Mouse (Mus musculus) macrophage (primary cell): ENCODE measurements around the gene Igfbp5. TPM values are rescaled to one million over a fixed set of nuclear protein-coding genes. Genes with fewer than 3 reads are reported as not detected.

ENCODE experiments used
- H3K27ac ChIP-seq: fragments of 350-480 bp; formaldehyde crosslinking; 2 replicates; pipeline ENCODE4 v1.9.0; 2021
- H3K36me3 ChIP-seq: fragments of 350-480 bp; formaldehyde crosslinking; 2 replicates; pipeline ENCODE4 v1.9.0; 2021; ENCODE audit errors: inconsistent target
- H3K4me3 ChIP-seq: fragments of 350-480 bp; formaldehyde crosslinking; 2 replicates; pipeline ENCODE4 v1.9.0; 2021; ENCODE audit errors: inconsistent target
- H3K79me2 ChIP-seq: fragments of 350-480 bp; formaldehyde crosslinking; 2 replicates; pipeline ENCODE4 v1.9.0; 2021; ENCODE audit errors: inconsistent target
- WGBS: methylation state at CpG from one replicate; pipeline ENCODE4 v1.1.7; 2026; ENCODE audit warnings: inconsistent platforms; ENCODE audit not compliant: missing documents; 5-methylcytosine and 5-hydroxymethylcytosine counted together
- polyA plus RNA-seq: library from polyadenylated mRNA; stranded (reverse); fragments of 250-400 nt; gene quantifications from 3 replicates; pipeline ENCODE4 v1.2.4, GENCODE M21; 2018; ENCODE audit warnings: inconsistent platforms

Gene Igfbp5
- polyA plus RNA-seq, 1 experiment from 2014 or later, result 0.03 TPM

DNA sequence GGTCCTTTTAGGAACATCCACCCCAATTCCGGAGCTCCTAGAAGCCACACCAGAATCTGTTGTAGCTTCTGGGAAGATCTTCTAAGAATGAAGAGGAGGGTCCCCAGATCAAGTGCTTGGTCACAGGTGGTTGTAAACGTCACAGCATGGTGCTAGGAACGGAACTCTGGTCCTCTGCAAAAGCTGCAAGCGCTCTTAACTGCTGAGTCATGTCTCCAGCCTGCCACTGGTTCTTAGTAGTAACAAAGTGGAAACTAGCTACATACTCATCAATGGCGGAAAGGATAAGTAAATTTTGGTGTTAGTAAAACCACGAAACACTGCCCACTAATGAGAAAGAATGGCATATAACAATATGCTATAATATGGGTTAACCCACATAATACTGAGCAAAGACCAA lies 54.7 kb downstream of the Igfbp5 start:
- no peaks in the 10 kb centered on the region for H3K36me3 ChIP-seq
- 79% methylated on average over 6 of the region's 6 CpGs for WGBS
- H3K4me3 ChIP-seq, result no peak overlapping the region
- H3K27ac ChIP-seq, result no peak overlapping the region
- H3K79me2 ChIP-seq, result no peaks in the 10 kb centered on the region

DNA sequence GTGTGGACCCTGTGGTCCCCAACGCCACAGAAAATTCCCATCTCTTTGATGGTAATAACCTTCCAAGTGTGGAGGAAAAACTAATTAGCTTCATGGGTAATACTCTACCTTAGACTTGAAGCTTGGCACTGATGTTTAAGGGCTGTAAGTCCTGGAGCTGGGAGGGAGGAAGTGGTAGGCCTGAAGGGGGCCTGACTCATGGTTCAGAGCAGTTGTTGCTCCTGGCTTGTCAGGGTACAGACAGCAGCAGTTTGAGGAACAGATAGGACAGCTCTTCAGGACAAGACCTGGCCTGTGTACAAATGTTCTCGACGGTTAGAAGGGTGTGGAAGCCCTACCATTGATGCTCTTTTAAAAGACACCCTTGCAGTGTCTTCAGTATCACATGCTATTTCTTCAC lies 59.1 kb downstream of the Igfbp5 start:
- H3K36me3 ChIP-seq, result no peaks in the 10 kb centered on the region
- H3K27ac ChIP-seq, result no peak overlapping the region
- 56% methylated on average over 3 of the region's 3 CpGs for WGBS
- H3K79me2 ChIP-seq, result no peaks in the 10 kb centered on the region
- H3K4me3 ChIP-seq, result no peak overlapping the region

DNA sequence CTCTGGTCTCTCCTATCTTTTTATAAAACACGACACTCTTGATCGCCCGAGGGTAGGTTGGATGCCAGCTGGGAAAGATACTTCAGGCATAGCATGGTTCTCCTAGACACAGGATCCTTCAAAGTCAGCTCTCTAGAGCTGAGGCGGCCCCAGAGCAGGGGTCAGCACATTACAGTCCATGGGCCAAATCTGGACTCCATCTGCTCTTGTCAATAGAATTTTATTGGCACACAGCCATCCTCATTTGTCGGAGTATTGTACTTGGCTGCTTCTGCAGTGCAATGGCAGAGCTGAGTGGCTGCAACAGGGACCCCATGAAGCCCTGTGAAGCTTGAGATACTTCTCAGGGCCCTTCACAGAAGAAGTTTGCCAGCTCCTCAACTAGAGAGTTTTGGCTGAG lies 59.5 kb downstream of the Igfbp5 start:
- H3K36me3 ChIP-seq, result no peaks in the 10 kb centered on the region
- H3K4me3 ChIP-seq, result no peak overlapping the region
- no peaks in the 10 kb centered on the region for H3K79me2 ChIP-seq
- no peak overlapping the region for H3K27ac ChIP-seq
- WGBS, result 94% methylated on average over 5 of the region's 5 CpGs

DNA sequence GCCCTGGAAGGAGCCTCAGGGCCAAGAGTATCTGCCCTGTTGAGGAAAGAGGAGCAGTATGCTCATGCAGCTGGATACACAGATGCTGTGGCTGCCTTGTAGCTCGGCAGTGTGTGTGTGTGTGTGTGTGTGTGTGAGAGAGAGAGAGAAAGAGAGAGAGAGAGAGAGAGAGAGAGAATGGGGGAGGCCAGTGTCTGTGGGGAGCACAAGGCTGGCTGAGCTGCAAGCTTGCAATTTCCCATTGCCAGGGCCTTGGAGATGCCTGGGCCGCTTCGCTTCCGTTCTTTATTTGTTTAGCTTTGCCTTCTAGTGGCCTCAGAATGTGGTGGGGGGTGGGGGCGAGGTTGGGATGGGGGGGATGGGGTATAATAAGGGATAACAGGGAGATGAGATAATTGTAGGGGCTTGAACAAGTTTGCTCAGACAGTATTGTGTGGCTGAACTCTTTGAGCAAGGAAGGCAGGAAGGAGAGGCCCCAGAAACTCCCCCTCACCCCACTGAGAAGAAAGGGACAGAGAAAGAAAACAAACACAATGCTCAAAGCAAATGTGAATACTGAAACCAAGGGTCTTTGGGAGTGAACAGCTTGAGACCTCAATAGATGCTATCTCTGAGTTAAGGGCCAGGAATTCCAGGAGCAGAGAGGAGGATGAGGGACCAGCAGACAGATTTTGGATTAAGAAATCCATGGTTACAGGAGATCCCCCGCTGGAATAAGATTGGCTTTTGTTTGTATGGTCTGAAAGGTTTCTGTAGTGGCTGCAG lies 60.9 kb downstream of the Igfbp5 start:
- 63% methylated on average over 6 of the region's 6 CpGs for whole genome bisulfite sequencing
- no peak overlapping the region for H3K27ac ChIP-seq
- H3K36me3 ChIP-seq, result no peaks in the 10 kb centered on the region
- H3K4me3 ChIP-seq, result no peak overlapping the region
- no peaks in the 10 kb centered on the region for H3K79me2 ChIP-seq

DNA sequence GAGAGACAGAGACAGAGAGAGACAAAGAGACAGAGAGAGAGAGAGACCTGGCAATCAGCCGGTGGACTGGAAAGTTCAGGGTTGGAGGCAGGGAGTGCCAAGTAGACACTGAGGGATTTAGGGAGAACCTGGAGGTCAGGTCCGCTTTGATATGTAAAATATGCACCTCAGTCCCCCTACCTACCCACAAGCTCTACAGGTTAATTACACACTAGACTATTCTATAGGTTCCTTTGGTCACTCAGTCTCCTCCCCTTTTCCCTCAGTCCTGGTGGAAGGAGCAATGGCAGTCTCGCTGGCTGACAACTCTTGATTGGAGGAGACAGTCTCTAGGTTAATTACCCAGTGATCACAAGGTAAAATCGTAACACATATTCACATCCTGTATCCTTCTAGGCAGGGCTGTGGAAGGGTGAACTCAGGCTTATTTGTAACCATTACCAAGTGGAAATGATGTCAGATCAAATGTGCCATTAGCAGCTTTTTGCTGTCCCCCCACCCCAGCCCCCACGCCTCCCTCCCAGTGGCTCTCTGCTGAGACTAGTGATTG lies 61.5 kb downstream of the Igfbp5 start:
- Histone ChIP-seq H3K36me3 (no peaks in the 10 kb centered on the region), H3K4me3 (no peak overlapping the region), H3K79me2 (no peaks in the 10 kb centered on the region), H3K27ac (no peak overlapping the region)
- 74% methylated on average over 5 of the region's 5 CpGs for WGBS

DNA sequence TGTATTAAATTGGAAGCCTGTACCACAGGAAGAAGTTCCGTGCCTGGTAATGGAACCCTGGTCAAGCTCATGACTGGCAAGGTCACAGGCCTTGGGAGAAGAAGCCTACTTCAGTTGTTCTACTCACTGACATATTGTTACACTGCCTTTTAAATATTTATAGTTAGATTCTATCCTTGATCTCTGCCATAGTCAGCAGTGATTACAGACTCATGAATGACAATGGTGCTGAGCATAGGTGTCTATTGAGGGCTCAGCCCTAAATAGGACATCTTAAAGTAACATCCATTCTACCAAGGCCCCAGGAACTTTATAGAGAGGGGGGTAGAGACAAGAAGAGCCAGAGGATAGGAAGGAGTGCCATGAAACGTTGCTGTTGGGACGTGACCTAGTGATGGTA lies 63.6 kb downstream of the Igfbp5 start:
- WGBS, result 72% methylated on average over 3 of the region's 3 CpGs
- H3K4me3 ChIP-seq, result no peak overlapping the region
- no peaks in the 10 kb centered on the region for H3K36me3 ChIP-seq
- no peak overlapping the region for H3K27ac ChIP-seq
- H3K79me2 ChIP-seq, result no peaks in the 10 kb centered on the region

DNA sequence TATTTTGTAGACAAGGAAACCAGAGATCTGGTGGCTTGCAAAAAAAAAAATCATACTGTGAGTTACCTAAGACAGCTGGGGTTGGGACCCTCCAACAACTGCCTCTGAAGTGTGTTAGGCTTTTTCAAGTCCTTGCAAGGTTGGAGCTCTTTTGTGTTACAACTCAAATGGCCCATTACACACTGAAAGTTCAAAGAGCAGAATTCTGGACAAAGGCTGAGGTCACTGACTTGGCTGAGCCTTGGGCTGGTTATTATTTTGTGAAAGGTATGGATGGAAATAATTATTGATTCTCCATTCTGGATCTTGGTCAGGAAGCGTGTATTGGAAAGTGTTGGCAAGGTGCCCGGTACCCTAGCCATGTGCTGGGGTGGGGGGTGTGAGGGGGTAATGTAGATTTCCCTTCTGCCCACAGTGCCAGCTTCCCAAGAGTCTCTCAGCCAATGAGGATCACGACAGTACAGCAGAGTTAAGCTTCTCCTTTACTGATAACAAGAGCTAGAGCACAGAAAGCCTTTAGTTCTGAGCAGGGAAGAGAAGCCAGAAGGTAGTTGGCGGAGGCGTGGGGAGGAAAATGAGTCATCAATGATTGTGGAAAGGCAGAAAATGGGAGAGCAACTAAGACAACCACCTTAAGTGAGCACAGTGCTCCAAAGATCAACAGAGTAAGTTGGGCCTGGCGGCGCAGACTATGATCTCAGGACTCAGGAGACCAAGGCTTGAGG lies 64.6 kb downstream of the Igfbp5 start:
- no peaks in the 10 kb centered on the region for H3K36me3 ChIP-seq
- H3K4me3 ChIP-seq, result no peak overlapping the region
- no peaks in the 10 kb centered on the region for H3K79me2 ChIP-seq
- no peak overlapping the region for H3K27ac ChIP-seq
- WGBS, result 88% methylated on average over 7 of the region's 7 CpGs

DNA sequence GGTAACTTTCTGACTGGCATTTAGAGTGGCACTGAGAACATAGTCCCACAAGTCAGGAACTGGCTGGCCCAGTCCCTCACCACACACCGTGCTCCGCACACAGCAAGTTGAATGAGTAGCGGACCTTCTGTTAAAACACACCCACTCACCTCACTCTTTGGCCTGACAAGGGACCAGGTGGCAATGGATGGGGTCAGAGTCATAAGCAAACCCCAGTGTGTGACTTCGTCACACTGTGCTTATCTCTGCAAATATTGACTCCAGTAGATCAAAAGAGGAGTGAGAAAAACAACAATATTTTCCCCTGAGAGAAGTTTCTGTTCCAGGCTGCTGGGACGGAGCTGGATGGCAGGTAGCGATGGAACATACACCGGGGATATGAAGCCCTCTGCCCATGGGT lies 65.4 kb downstream of the Igfbp5 start:
- no peak overlapping the region for H3K4me3 ChIP-seq
- no peaks in the 10 kb centered on the region for H3K79me2 ChIP-seq
- 92% methylated on average over 7 of the region's 7 CpGs for WGBS
- no peak overlapping the region for H3K27ac ChIP-seq
- no peaks in the 10 kb centered on the region for H3K36me3 ChIP-seq

Other genes with a start within 250 kb of the Igfbp5 start
- gene Ankar, start 174.3 kb downstream of the Igfbp5 start, polyA plus RNA-seq, result not detected in 3 replicates
- gene Rpl37a, start 163.6 kb downstream of the Igfbp5 start, polyA plus RNA-seq, result 330 to 1,387 TPM (median 1,158 TPM) in 3 replicates
- not detected in 3 replicates for gene Igfbp2, start 50.4 kb downstream of the Igfbp5 start, polyA plus RNA-seq
- not detected in 3 replicates for gene Tnp1, start 141.0 kb upstream of the Igfbp5 start, polyA plus RNA-seq